Mouse (Mus musculus): Measurements from ENCODE around the gene Nck1.

DNA sequence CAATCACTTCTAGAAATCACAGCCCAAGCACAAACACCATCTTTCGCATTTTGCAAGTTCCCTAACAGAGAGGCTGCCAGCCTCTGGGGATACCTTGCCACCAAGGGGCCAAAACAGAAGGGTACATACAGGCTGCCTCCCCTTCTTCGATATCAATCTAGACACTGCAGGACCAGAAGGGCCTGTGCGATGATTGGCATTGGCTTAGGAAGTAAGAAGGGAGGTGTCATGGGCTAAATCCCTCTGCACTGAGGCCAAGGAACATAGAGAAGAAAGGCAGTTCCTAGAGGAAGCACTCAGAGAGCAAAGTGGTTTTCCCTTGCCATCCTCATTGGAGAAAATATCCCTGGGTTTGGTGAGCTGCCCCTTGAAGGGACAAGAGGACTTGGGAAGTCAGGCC, 76.3 kb downstream of the Nck1 start:
- TF ChIP-seq CTCF (conservative IDR thresholded peaks at IDR 0.05; ENCODE audit: insufficient read depth, insufficient read length, low read depth, low read length) (no peak), POLR2A (IDR thresholded peaks at IDR 0.05; ENCODE audit: low read depth, low read length) (no peak)

Data from kidney, adult 2 months (tissue).